Mouse (Mus musculus) liver, embryonic 14.5 days (tissue): ENCODE measurements around the gene Bcl2l13. TPM values are rescaled to one million over a fixed set of nuclear protein-coding genes. Genes with fewer than 3 reads are reported as not detected.

Experiments used
- ATAC-seq: fragments of 200-750 bp; cut with Nextera tagmentation; 2 replicates; pipeline ENCODE4 v1.8.0; 2017; ENCODE audit warnings: moderate number of reproducible peaks, mild to moderate bottlenecking, moderate library complexity; ENCODE audit not compliant: insufficient read depth
- DNase-seq, 3 experiments: peaks; one replicate each; pipeline ENCODE4 v3.0.0-alpha.2; 2012 to 2013; ENCODE audit warnings: low read depth in 3 of 3, low spot score in 3 of 3
- H3K27ac ChIP-seq: fragments of 300-500 bp; sonication (generic); 2 replicates; pipeline ENCODE4 v1.5.1; 2014; ENCODE audit warnings: moderate library complexity, mild to moderate bottlenecking, control low read depth, inconsistent platforms
- H3K27me3 ChIP-seq: fragments of 300-500 bp; sonication (generic); 2 replicates; pipeline ENCODE4 v1.6.1; 2014; ENCODE audit warnings: mild to moderate bottlenecking, low read length, moderate library complexity; ENCODE audit not compliant: control insufficient read depth, insufficient read depth
- H3K36me3 ChIP-seq: fragments of 300-500 bp; sonication (generic); replicated peaks from 2 replicates; pipeline ENCODE4 v1.6.1; 2014; ENCODE audit warnings: low read depth; ENCODE audit not compliant: control insufficient read depth, insufficient read depth
- H3K4me1 ChIP-seq, 2 experiments: fragments of 200-500 bp in 1 of 2; fragments of 300-500 bp in 1 of 2; sonication (generic) in 1 of 2; replicated peaks; 2 replicates each; pipeline ENCODE4 v1.6.1; 2012 to 2014; ENCODE audit warnings: antibody characterized with exemption in 1 of 2, inconsistent platforms in 1 of 2, low read length in 1 of 2; ENCODE audit not compliant: control insufficient read depth in 2 of 2, insufficient read depth in 2 of 2
- H3K4me2 ChIP-seq: fragments of 300-500 bp; sonication (generic); 2 replicates; pipeline ENCODE4 v1.6.1; 2014; ENCODE audit warnings: low read depth, mild to moderate bottlenecking, control low read depth, moderate library complexity
- H3K4me3 ChIP-seq, 2 experiments: fragments of 200-500 bp in 1 of 2; fragments of 300-500 bp in 1 of 2; sonication (generic) in 1 of 2; 2 replicates each; pipeline ENCODE4 v1.5.1; 2012 to 2014; ENCODE audit warnings: low read depth in 2 of 2, low read length in 2 of 2, mild to moderate bottlenecking in 2 of 2, control low read depth in 1 of 2, inconsistent platforms in 1 of 2, moderate library complexity in 1 of 2; ENCODE audit not compliant: insufficient read depth in 1 of 2
- H3K9ac ChIP-seq: fragments of 300-500 bp; sonication (generic); replicated peaks from 2 replicates; pipeline ENCODE4 v1.6.1; 2014; ENCODE audit warnings: mild to moderate bottlenecking, control low read depth, moderate library complexity
- H3K9me3 ChIP-seq: fragments of 300-500 bp; sonication (generic); 2 replicates; pipeline ENCODE4 v1.6.1; 2016; ENCODE audit warnings: low read length, mixed read lengths; ENCODE audit not compliant: control insufficient read depth
- CTCF ChIP-seq: IDR thresholded peaks from 2 replicates; pipeline ENCODE4 v1.5.1; 2016; ENCODE audit warnings: antibody characterized with exemption, low read depth, control low read depth
- EP300 ChIP-seq: IDR thresholded peaks from 2 replicates; pipeline ENCODE4 v1.6.1; 2016; ENCODE audit warnings: antibody characterized with exemption, low read depth
- WGBS: fragments of 180-500 bp; shearing (Covaris S2); extraction: QIAGEN DNeasy Blood & Tissue Kit; methylation state at CpG from one replicate; pipeline ENCODE4 v1.1.7; 2014; ENCODE audit not compliant: insufficient replicate concordance; 5-methylcytosine and 5-hydroxymethylcytosine counted together
- polyA plus RNA-seq, 2 experiments: library from polyadenylated mRNA; depleted of rRNA in 1 of 2; stranded (reverse) in 1 of 2; unstranded in 1 of 2; fragments of >200 nt; fragmentation: Nextera tagmentation in 1 of 2; extraction: Ambion mirVana in 1 of 2; gene quantifications; 2 replicates each; pipeline versions ENCODE4 v1.2.1 to v1.2.3; 2012 to 2014

Bcl2l13 gene
- polyA plus RNA-seq, 2 experiments, result 18.1 to 28.6 TPM

- Histone ChIP-seq H3K27ac (no peak overlapping the region), H3K9me3 (no peaks in the 10 kb centered on the region), H3K4me3 (no peak overlapping the region), H3K36me3 (no peaks in the 10 kb centered on the region; the same call in none of the 2 replicates), H3K4me2 (no peak overlapping the region), H3K27me3 (no peaks in the 10 kb centered on the region), H3K4me1 (peaks cover 0 to 14% of the 10 kb centered on the region in 2 experiments; a peak in 2 of 4 replicates), H3K9ac (no peak overlapping the region)
- ATAC-seq (no peak), DNase-seq (no peak)
- WGBS, result 55% methylated on average over 12 of the region's 12 CpGs
- no peak for TF ChIP-seq EP300
- TF ChIP-seq CTCF, result no peak
These were observed 96.6 kb downstream of the Bcl2l13 start for GRCm38 (mm10) chr6:120932597-120932996.

- H3K27me3 ChIP-seq, result no peaks in the 10 kb centered on the region
- DNase-seq, result no peak
- H3K27ac ChIP-seq, result no peak overlapping the region
- no peak overlapping the region for H3K4me3 ChIP-seq
- H3K36me3 ChIP-seq, result no peaks in the 10 kb centered on the region; the same call in none of the 2 replicates
- H3K9me3 ChIP-seq, result no peaks in the 10 kb centered on the region
- H3K4me2 ChIP-seq, result no peak overlapping the region
- peaks cover 0 to 14% of the 10 kb centered on the region in 2 experiments; a peak in 2 of 4 replicates for H3K4me1 ChIP-seq
- no peak for ATAC-seq
- TF ChIP-seq EP300 (no peak), CTCF (no peak)
- H3K9ac ChIP-seq, result no peak overlapping the region
- WGBS, result 82% methylated on average over 7 of the region's 7 CpGs
These were observed 97.7 kb downstream of the Bcl2l13 start for GRCm38 (mm10) chr6:120933670-120934069.

GRCm38 (mm10) chr6:120934176-120934575 is 98.2 kb downstream of the Bcl2l13 start:
- Histone ChIP-seq H3K27ac (no peak overlapping the region), H3K27me3 (no peaks in the 10 kb centered on the region), H3K9ac (no peak overlapping the region), H3K9me3 (no peaks in the 10 kb centered on the region), H3K36me3 (no peaks in the 10 kb centered on the region; the same call in none of the 2 replicates), H3K4me2 (no peak overlapping the region), H3K4me3 (no peak overlapping the region), H3K4me1 (peaks cover 0 to 14% of the 10 kb centered on the region in 2 experiments; a peak in 2 of 4 replicates)
- DNase-seq (no peak), ATAC-seq (no peak)
- TF ChIP-seq CTCF (no peak), EP300 (no peak)
- WGBS, result 73% methylated on average over 4 of the region's 4 CpGs

- DNase-seq, result no peak
- no peak overlapping the region for H3K9ac ChIP-seq
- H3K36me3 ChIP-seq, result no peaks in the 10 kb centered on the region; the same call in none of the 2 replicates
- no peaks in the 10 kb centered on the region for H3K9me3 ChIP-seq
- no peak for ATAC-seq
- no peak overlapping the region for H3K27ac ChIP-seq
- H3K4me3 ChIP-seq, result no peak overlapping the region
- no peaks in the 10 kb centered on the region for H3K27me3 ChIP-seq
- H3K4me1 ChIP-seq, result 0 out of 4 replicates have a peak, but pooled peaks cover 0 to 3% of the 10 kb centered on the region in 2 experiments
- WGBS, result 82% methylated on average over 16 of the region's 16 CpGs
- TF ChIP-seq EP300 (no peak), CTCF (no peak)
- H3K4me2 ChIP-seq, result no peak overlapping the region
These were observed 101.1 kb downstream of the Bcl2l13 start for GRCm38 (mm10) chr6:120937104-120937617.

GRCm38 (mm10) chr6:120937999-120938608 is 102.1 kb downstream of the Bcl2l13 start:
- Histone ChIP-seq H3K9me3 (no peaks in the 10 kb centered on the region), H3K4me2 (no peak overlapping the region), H3K4me1 (no peaks in the 10 kb centered on the region), H3K9ac (no peak overlapping the region), H3K36me3 (no peaks in the 10 kb centered on the region; the same call in none of the 2 replicates), H3K27me3 (no peaks in the 10 kb centered on the region), H3K27ac (no peak overlapping the region), H3K4me3 (no peak overlapping the region)
- ATAC-seq, result 0 out of 2 replicates have a peak, but pooled peaks have one; percentile 19
- no peak for TF ChIP-seq EP300
- no peak for TF ChIP-seq CTCF
- DNase-seq, result no peak
- WGBS, result 71% methylated on average over 11 of the region's 11 CpGs
